Mouse (Mus musculus): Measurements from ENCODE around the gene U2af1. TPM values are rescaled to one million over a fixed set of nuclear protein-coding genes. Genes with fewer than 3 reads are reported as not detected.

The U2af1 gene
- polyA plus RNA-seq, 1 experiment, result 195 TPM

- TF ChIP-seq CTCF (IDR thresholded peaks at IDR 0.05; ENCODE audit: borderline replicate concordance, insufficient read depth, low read length) (no peak), POLR2A (IDR thresholded peaks at IDR 0.05; ENCODE audit: low read depth, low read length) (no peak)
- H3K4me1 ChIP-seq (ENCODE audit: control insufficient read depth, insufficient read depth, low read length), result peaks cover 10% of the 10 kb centered on the region
- no peak overlapping the region for H3K4me3 ChIP-seq (ENCODE audit: insufficient read depth, low read length)
- H3K27ac ChIP-seq (ENCODE audit: insufficient read depth, low read length), result no peak overlapping the region
Observed at GRCm38 (mm10) chr17:31689606-31690005, 30.9 kb upstream of the U2af1 start.

- Histone ChIP-seq H3K4me1 (ENCODE audit: control insufficient read depth, insufficient read depth, low read length) (peaks cover 10% of the 10 kb centered on the region), H3K4me3 (ENCODE audit: insufficient read depth, low read length) (no peak overlapping the region), H3K27ac (ENCODE audit: insufficient read depth, low read length) (no peak overlapping the region; the same call in 1 of the 2 replicates)
- TF ChIP-seq POLR2A (IDR thresholded peaks at IDR 0.05; ENCODE audit: low read depth, low read length) (no peak), CTCF (IDR thresholded peaks at IDR 0.05; ENCODE audit: borderline replicate concordance, insufficient read depth, low read length) (no peak)
Observed at GRCm38 (mm10) chr17:31688112-31688511, 29.4 kb upstream of the U2af1 start.

GRCm38 (mm10) chr17:31686225-31686564 lies 27.5 kb upstream of the U2af1 start:
- Histone ChIP-seq H3K4me1 (ENCODE audit: control insufficient read depth, insufficient read depth, low read length) (peaks cover 10% of the 10 kb centered on the region), H3K27ac (ENCODE audit: insufficient read depth, low read length) (peak overlapping the region; percentile 7), H3K4me3 (ENCODE audit: insufficient read depth, low read length) (no peak overlapping the region)
- TF ChIP-seq CTCF (IDR thresholded peaks at IDR 0.05; ENCODE audit: borderline replicate concordance, insufficient read depth, low read length) (no peak), POLR2A (IDR thresholded peaks at IDR 0.05; ENCODE audit: low read depth, low read length) (no peak)

GRCm38 (mm10) chr17:31685514-31686224 lies 27.0 kb upstream of the U2af1 start:
- Histone ChIP-seq H3K27ac (ENCODE audit: insufficient read depth, low read length) (peak overlapping the region; percentile 7), H3K4me1 (ENCODE audit: control insufficient read depth, insufficient read depth, low read length) (peaks cover 10% of the 10 kb centered on the region), H3K4me3 (ENCODE audit: insufficient read depth, low read length) (no peak overlapping the region)
- no peak for TF ChIP-seq POLR2A (IDR thresholded peaks at IDR 0.05; ENCODE audit: low read depth, low read length)
- peak; percentile 78 for TF ChIP-seq CTCF (IDR thresholded peaks at IDR 0.05; ENCODE audit: borderline replicate concordance, insufficient read depth, low read length)

- H3K4me1 ChIP-seq (ENCODE audit: control insufficient read depth, insufficient read depth, low read length), result no peaks in the 10 kb centered on the region
- TF ChIP-seq CTCF (IDR thresholded peaks at IDR 0.05; ENCODE audit: borderline replicate concordance, insufficient read depth, low read length) (no peak), POLR2A (IDR thresholded peaks at IDR 0.05; ENCODE audit: low read depth, low read length) (no peak)
- no peak overlapping the region for H3K4me3 ChIP-seq (ENCODE audit: insufficient read depth, low read length)
- no peak overlapping the region for H3K27ac ChIP-seq (ENCODE audit: insufficient read depth, low read length)
Observed at GRCm38 (mm10) chr17:31680450-31680849, 21.8 kb upstream of the U2af1 start.

- Histone ChIP-seq H3K27ac (ENCODE audit: insufficient read depth, low read length) (no peak within 1 kb of the TSS), H3K4me1 (ENCODE audit: control insufficient read depth, insufficient read depth, low read length) (no peaks in the 10 kb centered on the region), H3K4me3 (ENCODE audit: insufficient read depth, low read length) (no peak within 1 kb of the TSS)
- no peak for TF ChIP-seq CTCF (IDR thresholded peaks at IDR 0.05; ENCODE audit: borderline replicate concordance, insufficient read depth, low read length)
- TF ChIP-seq POLR2A (IDR thresholded peaks at IDR 0.05; ENCODE audit: low read depth, low read length), result no peak
Observed at GRCm38 (mm10) chr17:31677507-31677906, 18.8 kb upstream of the U2af1 start, which contains the start of gene Cryaa. Gene Cryaa, plus strand, starts transcription at chr17:31677807.

- Histone ChIP-seq H3K27ac (ENCODE audit: insufficient read depth, low read length) (no peak overlapping the region), H3K4me1 (ENCODE audit: control insufficient read depth, insufficient read depth, low read length) (no peaks in the 10 kb centered on the region), H3K4me3 (ENCODE audit: insufficient read depth, low read length) (no peak overlapping the region)
- TF ChIP-seq CTCF (IDR thresholded peaks at IDR 0.05; ENCODE audit: borderline replicate concordance, insufficient read depth, low read length), result no peak
- TF ChIP-seq POLR2A (IDR thresholded peaks at IDR 0.05; ENCODE audit: low read depth, low read length), result no peak
Observed at GRCm38 (mm10) chr17:31674426-31674825, 15.7 kb upstream of the U2af1 start.

GRCm38 (mm10) chr17:31672279-31672678 lies 13.6 kb upstream of the U2af1 start:
- Histone ChIP-seq H3K27ac (ENCODE audit: insufficient read depth, low read length) (no peak overlapping the region), H3K4me1 (ENCODE audit: control insufficient read depth, insufficient read depth, low read length) (no peaks in the 10 kb centered on the region), H3K4me3 (ENCODE audit: insufficient read depth, low read length) (no peak overlapping the region)
- TF ChIP-seq POLR2A (IDR thresholded peaks at IDR 0.05; ENCODE audit: low read depth, low read length) (no peak), CTCF (IDR thresholded peaks at IDR 0.05; ENCODE audit: borderline replicate concordance, insufficient read depth, low read length) (no peak)

- Histone ChIP-seq H3K27ac (ENCODE audit: insufficient read depth, low read length) (no peak overlapping the region), H3K4me1 (ENCODE audit: control insufficient read depth, insufficient read depth, low read length) (no peaks in the 10 kb centered on the region), H3K4me3 (ENCODE audit: insufficient read depth, low read length) (no peak overlapping the region)
- TF ChIP-seq POLR2A (IDR thresholded peaks at IDR 0.05; ENCODE audit: low read depth, low read length) (no peak), CTCF (IDR thresholded peaks at IDR 0.05; ENCODE audit: borderline replicate concordance, insufficient read depth, low read length) (no peak)
Observed at GRCm38 (mm10) chr17:31671698-31672097, 13.0 kb upstream of the U2af1 start.

- H3K27ac ChIP-seq (ENCODE audit: insufficient read depth, low read length), result no peak overlapping the region
- H3K4me3 ChIP-seq (ENCODE audit: insufficient read depth, low read length), result no peak overlapping the region
- no peaks in the 10 kb centered on the region for H3K4me1 ChIP-seq (ENCODE audit: control insufficient read depth, insufficient read depth, low read length)
- TF ChIP-seq CTCF (IDR thresholded peaks at IDR 0.05; ENCODE audit: borderline replicate concordance, insufficient read depth, low read length), result no peak
- TF ChIP-seq POLR2A (IDR thresholded peaks at IDR 0.05; ENCODE audit: low read depth, low read length), result no peak
Observed at GRCm38 (mm10) chr17:31670163-31670562, 11.5 kb upstream of the U2af1 start.
